Mouse (Mus musculus): ENCODE measurements around the gene Rtp2.

DNA sequence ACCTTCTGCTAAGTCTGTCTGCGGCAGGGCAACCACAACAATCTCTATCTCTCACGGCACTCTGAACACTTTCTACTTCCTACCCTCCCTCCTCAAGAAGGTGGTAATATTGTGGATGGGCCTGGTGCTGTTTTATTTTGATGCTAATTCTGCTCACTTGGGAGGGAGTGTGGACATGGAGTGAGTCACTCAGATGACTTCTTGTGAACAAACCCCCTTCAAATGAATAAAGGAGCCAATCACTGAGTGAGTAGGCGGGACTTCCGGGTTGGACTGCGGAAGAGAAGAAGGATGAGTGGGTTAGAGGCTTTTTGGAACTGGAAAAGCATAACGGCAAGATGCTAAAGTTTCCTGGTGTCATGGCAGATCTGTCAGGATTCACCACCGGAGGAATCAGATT, 30.8 kb downstream of the Rtp2 start:
- TF ChIP-seq CTCF (IDR thresholded peaks at IDR 0.05; ENCODE audit: extremely low read depth, insufficient read depth, insufficient read length, insufficient replicate concordance) (no peak), POLR2A (IDR thresholded peaks at IDR 0.05; ENCODE audit: low read depth, low read length) (no peak)

Measured in spleen, adult 2 months (tissue).